Mouse (Mus musculus) hindbrain, embryonic 12.5 days (tissue): Measurements from ENCODE around the gene Amer1. TPM values are rescaled to one million over a fixed set of nuclear protein-coding genes. Genes with fewer than 3 reads are reported as not detected.

Source experiments
- ATAC-seq: fragments of 200-750 bp; cut with Nextera tagmentation; 2 replicates; pipeline ENCODE4 v1.8.0; 2017; ENCODE audit warnings: moderate TSS enrichment; ENCODE audit not compliant: low FRiP score
- H3K27ac ChIP-seq: fragments of 300-500 bp; sonication (generic); 2 replicates; pipeline ENCODE4 v1.5.1; 2016; ENCODE audit warnings: mild to moderate bottlenecking
- H3K27me3 ChIP-seq: fragments of 300-500 bp; sonication (generic); 2 replicates; pipeline ENCODE4 v1.6.1; 2016; ENCODE audit warnings: mild to moderate bottlenecking
- H3K36me3 ChIP-seq: fragments of 300-500 bp; sonication (generic); 2 replicates; pipeline ENCODE4 v1.6.1; 2016; ENCODE audit warnings: mild to moderate bottlenecking
- H3K4me1 ChIP-seq: fragments of 300-500 bp; sonication (generic); 2 replicates; pipeline ENCODE4 v1.6.1; 2016
- H3K4me2 ChIP-seq: fragments of 300-500 bp; sonication (generic); replicated peaks from 2 replicates; pipeline ENCODE4 v1.6.1; 2016; ENCODE audit warnings: mild to moderate bottlenecking
- H3K4me3 ChIP-seq: fragments of 300-500 bp; sonication (generic); 2 replicates; pipeline ENCODE4 v1.5.1; 2016; ENCODE audit warnings: mild to moderate bottlenecking
- H3K9ac ChIP-seq: fragments of 300-500 bp; sonication (generic); 2 replicates; pipeline ENCODE4 v1.6.1; 2016; ENCODE audit warnings: mild to moderate bottlenecking, moderate library complexity
- H3K9me3 ChIP-seq: fragments of 300-500 bp; sonication (generic); replicated peaks from 2 replicates; pipeline ENCODE4 v1.6.1; 2016; ENCODE audit warnings: mild to moderate bottlenecking
- WGBS: fragments of 180-500 bp; shearing (Covaris S2); methylation state at CpG from one replicate; pipeline ENCODE4 v1.1.7; 2016; 5-methylcytosine and 5-hydroxymethylcytosine counted together
- polyA plus RNA-seq: library from polyadenylated mRNA; unstranded; fragments of >200 nt; fragmentation: Nextera tagmentation; extraction: Ambion mirVana; gene quantifications from 2 replicates; pipeline ENCODE4 v1.2.1, GENCODE M21; 2016

The Amer1 gene
- polyA plus RNA-seq = 11.9 and 12.3 TPM in 2 replicates

DNA sequence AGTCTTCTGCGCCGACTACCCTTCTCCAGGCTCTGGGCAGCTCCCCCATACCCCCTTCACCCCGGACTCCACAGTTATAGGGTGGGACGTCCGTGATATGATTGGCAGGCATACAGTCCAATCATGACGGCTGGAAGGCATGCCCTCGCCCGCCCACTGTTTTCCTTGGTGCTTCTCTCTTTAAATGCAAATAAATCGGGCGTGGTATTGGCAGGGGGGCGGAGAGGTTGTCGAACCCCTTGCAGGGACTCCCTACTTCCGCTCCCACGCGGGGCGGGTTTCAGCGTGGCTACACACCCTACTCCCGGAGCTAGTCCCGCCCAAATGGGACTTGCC, at the start of gene Amer1:
TSS of gene Amer1 (minus strand) at position 97 of the 336 bp plus-strand sequence.
- peak; percentile 98 for ATAC-seq
- Histone ChIP-seq H3K4me2 (peak within 1 kb of the TSS; percentile 57), H3K36me3 (no peaks in the 10 kb centered on the region), H3K4me3 (peak within 1 kb of the TSS; percentile 55), H3K4me1 (peaks cover 13% of the 10 kb centered on the region), H3K9me3 (no peaks in the 10 kb centered on the region), H3K27ac (peak within 1 kb of the TSS; percentile 76), H3K27me3 (no peaks in the 10 kb centered on the region), H3K9ac (peak within 1 kb of the TSS; percentile 67)
- WGBS = 21% methylated on average over 19 of the region's 19 CpGs

DNA sequence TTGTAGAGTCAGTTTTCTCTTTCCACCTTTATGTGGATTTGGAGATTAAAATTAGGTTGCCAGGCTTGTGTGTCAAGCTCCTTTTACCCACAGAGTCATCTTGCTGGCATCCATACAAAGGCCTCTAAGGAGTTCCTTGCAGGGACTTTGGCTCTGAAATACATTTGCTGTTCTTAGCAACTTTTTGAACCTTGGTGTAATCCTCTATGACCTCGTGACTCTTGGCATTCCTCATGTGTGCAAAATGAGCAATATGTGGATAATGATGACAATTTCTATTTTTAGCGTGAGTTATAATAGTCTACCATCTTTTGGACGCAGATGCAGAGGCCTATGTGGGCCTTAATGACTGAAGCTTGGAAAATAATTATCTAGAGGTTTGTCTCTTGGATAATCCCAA, 12.5 kb upstream of the Amer1 start:
- ATAC-seq = no peak
- H3K4me1 ChIP-seq = no peaks in the 10 kb centered on the region
- H3K9me3 ChIP-seq = no peaks in the 10 kb centered on the region
- H3K4me2 ChIP-seq = no peak overlapping the region
- no peaks in the 10 kb centered on the region for H3K36me3 ChIP-seq
- 74% methylated on average over 3 of the region's 3 CpGs for WGBS
- H3K4me3 ChIP-seq = no peak overlapping the region
- H3K27ac ChIP-seq = no peak overlapping the region
- no peak overlapping the region for H3K9ac ChIP-seq
- no peaks in the 10 kb centered on the region for H3K27me3 ChIP-seq

DNA sequence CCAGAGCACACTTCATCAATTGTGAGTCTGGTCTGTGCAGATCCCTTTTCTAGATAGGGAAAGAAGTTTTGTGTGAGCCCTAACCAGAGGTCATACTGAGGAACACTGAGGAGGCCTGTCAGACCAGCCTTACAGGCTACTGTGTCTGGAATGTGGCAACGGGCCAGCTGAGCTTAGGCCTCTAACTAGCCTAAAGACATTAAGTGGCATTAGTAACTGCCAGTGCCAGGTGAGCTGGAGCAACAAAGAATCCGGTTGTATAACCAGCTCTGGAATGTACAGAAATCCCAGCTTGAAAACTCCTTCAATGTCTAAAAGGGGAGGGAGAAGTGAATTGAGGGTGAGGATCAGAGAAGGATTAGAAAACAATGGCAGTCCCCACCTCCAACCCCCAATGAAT, 1.2 kb upstream of the Amer1 start:
- no peak for ATAC-seq
- WGBS = 82% methylated on average over 2 of the region's 2 CpGs
- no peaks in the 10 kb centered on the region for H3K9me3 ChIP-seq
- no peaks in the 10 kb centered on the region for H3K36me3 ChIP-seq
- H3K9ac ChIP-seq = no peak overlapping the region
- H3K27ac ChIP-seq = no peak overlapping the region
- no peak overlapping the region for H3K4me2 ChIP-seq
- H3K27me3 ChIP-seq = no peaks in the 10 kb centered on the region
- peaks cover 13% of the 10 kb centered on the region for H3K4me1 ChIP-seq
- H3K4me3 ChIP-seq = no peak overlapping the region

DNA sequence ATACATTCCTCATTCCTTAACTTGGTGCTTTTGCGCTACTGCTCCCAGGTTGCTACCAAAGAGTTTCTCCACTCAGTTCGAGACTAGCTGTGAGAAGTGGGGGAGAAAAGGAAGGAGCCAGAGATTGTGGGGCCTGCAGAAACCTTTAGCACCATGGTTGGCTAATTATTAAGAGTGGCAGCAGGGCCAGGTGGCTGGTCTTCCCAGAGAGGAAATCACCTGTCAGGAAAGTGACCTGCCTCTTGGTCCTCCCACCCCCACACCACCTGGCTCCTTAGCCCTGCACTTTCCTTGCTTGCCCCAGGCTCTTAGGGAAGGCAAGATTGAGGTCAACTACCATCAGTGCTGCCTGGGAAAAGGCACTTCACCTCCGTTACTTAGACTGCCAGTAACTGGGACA, 469 bp upstream of the Amer1 start:
- H3K36me3 ChIP-seq = no peaks in the 10 kb centered on the region
- no peak overlapping the region for H3K27ac ChIP-seq
- H3K4me1 ChIP-seq = peaks cover 13% of the 10 kb centered on the region
- no peaks in the 10 kb centered on the region for H3K9me3 ChIP-seq
- H3K4me2 ChIP-seq = peak overlapping the region; percentile 57
- 41% methylated on average over 3 of the region's 3 CpGs for WGBS
- H3K9ac ChIP-seq = no peak overlapping the region
- no peak for ATAC-seq
- H3K27me3 ChIP-seq = no peaks in the 10 kb centered on the region
- H3K4me3 ChIP-seq = peak overlapping the region; percentile 55

DNA sequence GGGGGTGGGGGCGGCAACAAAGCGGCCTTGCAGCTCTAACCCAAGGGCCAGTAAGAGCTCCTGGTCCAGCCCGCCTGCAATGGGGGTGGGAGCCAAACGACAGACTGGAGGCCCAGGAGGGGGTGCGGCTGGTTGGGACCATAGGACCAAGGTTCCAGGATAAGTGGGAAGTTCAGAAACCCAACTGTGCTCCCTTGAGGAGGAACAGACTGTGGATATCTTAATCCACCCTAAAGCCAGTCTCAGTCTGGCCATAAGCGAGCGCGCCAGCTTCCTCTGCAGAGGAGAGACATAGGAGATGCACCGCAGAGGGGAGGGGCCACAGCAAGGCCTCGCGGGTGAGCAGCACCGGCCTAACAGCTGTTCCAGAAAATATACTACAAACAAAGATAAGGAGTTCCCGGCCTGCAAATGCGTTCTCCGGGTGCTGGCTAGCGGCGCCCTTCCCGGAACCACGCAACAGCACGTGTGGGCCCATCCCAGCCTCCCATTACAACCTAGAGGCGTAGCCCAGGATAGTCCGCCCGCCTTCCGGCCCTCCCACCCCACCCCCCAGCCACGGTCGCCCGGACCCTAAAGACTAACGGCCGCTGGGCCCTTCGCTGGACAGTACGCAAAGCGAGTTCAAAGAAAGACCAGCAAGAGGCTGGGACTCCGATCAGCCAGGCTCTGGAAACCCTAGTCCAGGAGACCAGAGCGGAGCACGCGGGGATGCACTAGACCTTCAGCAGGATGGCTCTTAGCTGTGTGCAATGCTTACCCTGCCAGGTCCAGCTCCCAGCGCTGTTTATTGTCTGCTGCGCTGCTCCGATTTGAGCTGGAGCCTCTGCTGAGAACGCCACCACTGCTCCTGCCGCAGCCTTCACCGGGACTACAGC, 535 bp downstream of the Amer1 start:
- H3K4me1 ChIP-seq = peaks cover 13% of the 10 kb centered on the region
- H3K4me3 ChIP-seq = peak overlapping the region; percentile 55
- no peaks in the 10 kb centered on the region for H3K27me3 ChIP-seq
- peak; percentile 88 for ATAC-seq
- WGBS = 25% methylated on average over 41 of the region's 42 CpGs
- H3K36me3 ChIP-seq = no peaks in the 10 kb centered on the region
- H3K27ac ChIP-seq = peak overlapping the region; percentile 76
- peak overlapping the region; percentile 67 for H3K9ac ChIP-seq
- peak overlapping the region; percentile 57 for H3K4me2 ChIP-seq
- no peaks in the 10 kb centered on the region for H3K9me3 ChIP-seq

DNA sequence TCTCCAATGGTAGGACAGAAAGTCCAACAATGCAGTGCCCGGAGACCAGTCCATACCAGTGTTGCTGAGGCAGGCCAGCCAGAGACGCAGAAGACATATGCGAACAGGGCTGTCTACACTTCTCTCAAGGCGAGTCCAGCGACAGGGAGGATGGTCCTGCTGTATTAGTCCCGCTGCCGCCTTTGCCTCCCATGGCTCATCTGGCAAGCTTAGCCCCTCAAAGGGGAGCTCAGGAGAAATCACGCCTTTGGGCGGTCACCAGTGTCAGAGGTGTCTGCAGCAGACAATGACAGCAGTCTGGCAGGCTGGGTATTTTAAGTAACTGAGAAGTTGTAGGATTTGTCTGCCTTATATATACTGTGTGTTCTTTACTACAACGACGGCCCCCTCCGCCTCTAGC, 1.3 kb downstream of the Amer1 start:
- H3K27me3 ChIP-seq = no peaks in the 10 kb centered on the region
- H3K4me3 ChIP-seq = peak overlapping the region; percentile 55
- ATAC-seq = peak; percentile 23
- H3K4me1 ChIP-seq = peaks cover 13% of the 10 kb centered on the region
- 32% methylated on average over 12 of the region's 12 CpGs for WGBS
- H3K36me3 ChIP-seq = no peaks in the 10 kb centered on the region
- H3K27ac ChIP-seq = peak overlapping the region; percentile 76
- no peaks in the 10 kb centered on the region for H3K9me3 ChIP-seq
- peak overlapping the region; percentile 67 for H3K9ac ChIP-seq
- peak overlapping the region; percentile 57 for H3K4me2 ChIP-seq

DNA sequence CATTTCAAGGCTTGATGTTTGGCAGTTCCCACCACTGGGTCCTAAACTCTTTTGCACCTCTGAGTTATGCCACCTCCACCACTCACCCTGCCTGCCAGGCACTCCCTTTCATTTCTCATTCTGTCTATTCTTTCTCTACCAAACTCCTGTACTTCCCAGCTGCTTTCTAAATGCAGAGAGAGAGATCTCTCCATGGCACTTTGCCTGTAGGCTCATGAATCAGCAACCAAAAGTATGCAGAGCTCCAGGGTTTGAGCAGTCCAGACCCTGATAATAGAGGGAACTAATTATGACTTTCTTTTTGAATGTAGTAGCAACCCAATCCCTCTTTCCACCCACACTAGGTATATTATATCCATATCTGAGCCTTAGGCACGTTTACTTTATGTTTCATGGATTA, 2.4 kb downstream of the Amer1 start:
- no peak for ATAC-seq
- no peak overlapping the region for H3K4me3 ChIP-seq
- H3K4me2 ChIP-seq = peak overlapping the region; percentile 57; the same call in 1 of the 2 replicates
- no peaks in the 10 kb centered on the region for H3K27me3 ChIP-seq
- no peaks in the 10 kb centered on the region for H3K36me3 ChIP-seq
- no peak overlapping the region for H3K9ac ChIP-seq
- no peaks in the 10 kb centered on the region for H3K9me3 ChIP-seq
- WGBS = 71% methylated on average over 1 of the region's 1 CpGs
- no peak overlapping the region for H3K27ac ChIP-seq
- peaks cover 13% of the 10 kb centered on the region for H3K4me1 ChIP-seq

DNA sequence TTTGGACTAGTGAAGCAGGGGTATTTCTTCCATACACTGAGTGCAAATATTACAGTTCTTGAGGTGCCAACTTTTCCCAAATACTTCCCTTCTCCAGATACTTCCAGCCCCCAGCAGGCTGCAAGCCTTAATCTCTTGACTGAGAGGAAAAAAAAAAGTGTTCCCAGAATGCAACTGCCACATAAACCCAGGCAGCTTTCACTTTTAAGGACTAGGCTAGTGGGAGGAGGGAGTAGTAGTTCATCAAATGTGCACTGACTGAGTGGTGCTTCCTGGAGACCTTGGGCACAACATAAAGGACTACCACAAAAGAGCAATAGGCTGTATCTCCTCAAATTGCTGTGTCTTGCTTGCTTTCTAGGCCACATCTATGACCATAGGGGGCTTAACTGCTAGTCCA, 3.4 kb downstream of the Amer1 start:
- H3K9ac ChIP-seq = no peak overlapping the region
- H3K4me2 ChIP-seq = no peak overlapping the region

DNA sequence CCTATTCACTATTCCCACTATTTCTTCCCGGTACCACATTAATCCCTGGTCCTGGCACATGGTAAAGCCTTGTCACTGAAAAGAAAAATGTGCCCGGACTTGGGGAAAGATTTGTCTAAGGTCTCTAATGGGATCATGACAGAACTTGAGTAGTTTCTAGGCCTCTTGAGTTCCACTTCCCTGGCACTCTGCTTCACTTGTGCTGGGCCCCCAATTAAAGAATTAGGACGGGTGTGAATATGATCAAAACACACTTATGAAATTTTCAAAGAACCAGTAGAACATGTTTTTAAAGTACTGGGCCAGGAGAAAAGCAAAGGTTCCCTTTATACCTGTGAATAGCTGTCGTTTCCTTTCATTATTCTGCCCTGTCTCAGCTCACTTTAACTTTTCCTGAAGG, 6.2 kb downstream of the Amer1 start:
- H3K4me3 ChIP-seq = no peak overlapping the region
- ATAC-seq = no peak
- no peak overlapping the region for H3K27ac ChIP-seq
- H3K4me1 ChIP-seq = peaks cover 13% of the 10 kb centered on the region
- 83% methylated on average over 4 of the region's 4 CpGs for WGBS
- no peak overlapping the region for H3K9ac ChIP-seq
- no peaks in the 10 kb centered on the region for H3K36me3 ChIP-seq
- H3K9me3 ChIP-seq = no peaks in the 10 kb centered on the region
- no peaks in the 10 kb centered on the region for H3K27me3 ChIP-seq
- no peak overlapping the region for H3K4me2 ChIP-seq

More for the DNA sequence above, 3.4 kb downstream of the Amer1 start:
- Histone ChIP-seq H3K27me3 (no peaks in the 10 kb centered on the region), H3K4me1 (peaks cover 13% of the 10 kb centered on the region), H3K27ac (no peak overlapping the region), H3K4me3 (no peak overlapping the region), H3K9me3 (no peaks in the 10 kb centered on the region), H3K36me3 (no peaks in the 10 kb centered on the region)
- no peak for ATAC-seq

DNA sequence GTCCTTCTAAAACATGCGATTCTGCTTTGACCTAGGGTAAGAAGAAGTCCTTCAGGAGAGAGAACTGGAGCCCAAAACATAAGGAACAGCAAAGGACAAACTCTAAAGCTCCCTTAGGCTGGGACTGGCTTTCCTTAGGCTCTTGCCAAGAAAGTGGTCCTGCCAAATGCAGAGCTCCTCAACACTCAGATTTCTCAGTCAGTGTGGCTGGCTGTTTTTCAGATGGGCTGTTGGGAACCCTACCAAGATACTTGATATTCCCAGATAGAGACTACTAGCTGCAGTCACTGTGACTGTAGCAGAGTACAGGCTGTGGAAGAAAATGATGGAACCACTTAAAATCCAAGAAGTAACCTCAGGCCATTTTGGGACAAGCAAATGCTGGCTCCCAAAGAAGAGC, 7.4 kb downstream of the Amer1 start:
- Histone ChIP-seq H3K27me3 (no peaks in the 10 kb centered on the region), H3K9me3 (no peaks in the 10 kb centered on the region), H3K36me3 (no peaks in the 10 kb centered on the region), H3K9ac (no peak overlapping the region), H3K4me2 (no peak overlapping the region), H3K27ac (no peak overlapping the region), H3K4me1 (peaks cover 7% of the 10 kb centered on the region), H3K4me3 (no peak overlapping the region)
- ATAC-seq = no peak
- WGBS = 95% methylated on average over 1 of the region's 1 CpGs

DNA sequence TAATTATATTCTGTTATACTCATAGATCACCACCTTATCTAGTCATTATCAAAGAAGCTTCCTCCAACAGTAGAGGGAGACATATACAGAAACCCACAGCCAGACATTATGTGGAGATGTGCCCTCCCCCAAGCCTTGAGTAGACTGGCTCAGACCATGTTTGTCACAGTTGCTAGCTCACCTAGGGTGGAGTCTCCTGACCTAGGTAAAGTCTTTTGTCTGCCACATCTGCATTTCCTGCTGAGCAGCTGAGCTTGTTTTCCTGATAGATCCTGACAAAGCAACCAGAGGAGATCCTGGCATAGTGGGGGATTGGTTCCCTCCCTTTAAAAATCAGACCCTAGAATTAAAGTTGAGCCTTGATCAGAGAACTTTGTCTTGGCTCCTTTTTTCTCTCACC, 71.6 kb downstream of the Amer1 start:
- no peak for ATAC-seq
- Histone ChIP-seq H3K4me2 (no peak overlapping the region), H3K4me1 (no peaks in the 10 kb centered on the region), H3K9ac (no peak overlapping the region), H3K4me3 (no peak overlapping the region), H3K9me3 (no peaks in the 10 kb centered on the region), H3K36me3 (no peaks in the 10 kb centered on the region), H3K27me3 (no peaks in the 10 kb centered on the region), H3K27ac (no peak overlapping the region)
